Mouse (Mus musculus): ENCODE results near the gene Zfyve27.
A peak's percentile ranks its signal among the peaks of the same experiment; 100 is the strongest.

The Zfyve27 gene

GRCm38 (mm10) chr19:42163764-42164163 lies at the start of gene Zfyve27:
Zfyve27 (plus strand) TSS chr19:42163951.
- no peak for DNase-seq (ENCODE audit: low spot score in 2 of 2)

- DNase-seq (ENCODE audit: low spot score in 2 of 2) = no peak
Measured at GRCm38 (mm10) chr19:42115783-42116335, 47.9 kb upstream of the Zfyve27 start.

- no peak for DNase-seq (ENCODE audit: low spot score in 2 of 2)
Measured at GRCm38 (mm10) chr19:42118142-42118541, 45.6 kb upstream of the Zfyve27 start.

DNA sequence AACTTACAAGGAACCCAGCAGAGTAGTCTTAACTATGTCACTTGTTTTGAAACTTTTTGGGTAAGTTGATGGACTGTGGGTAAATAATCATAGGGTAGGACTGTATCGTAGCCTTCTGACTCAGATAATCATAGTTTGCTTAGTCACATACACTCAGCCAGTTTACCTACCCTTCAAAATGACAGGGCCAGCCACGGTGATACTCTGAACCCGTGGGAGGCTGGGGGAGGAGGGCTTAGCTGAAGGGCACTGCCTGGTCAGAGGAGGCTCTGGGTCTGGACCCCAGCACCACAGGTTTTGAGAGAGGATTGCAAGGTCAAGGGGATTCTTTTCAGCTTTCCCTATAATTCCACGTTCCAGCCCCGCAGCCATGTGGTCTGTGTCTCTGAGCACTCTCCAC lies 45.2 kb upstream of the Zfyve27 start:
- no peak for DNase-seq (ENCODE audit: low spot score in 2 of 2)

GRCm38 (mm10) chr19:42120451-42120850 lies 43.3 kb upstream of the Zfyve27 start:
- no peak for DNase-seq (ENCODE audit: low spot score in 2 of 2)

GRCm38 (mm10) chr19:42124684-42125083 lies 39.1 kb upstream of the Zfyve27 start:
- DNase-seq (ENCODE audit: low spot score in 2 of 2) = no peak

DNA sequence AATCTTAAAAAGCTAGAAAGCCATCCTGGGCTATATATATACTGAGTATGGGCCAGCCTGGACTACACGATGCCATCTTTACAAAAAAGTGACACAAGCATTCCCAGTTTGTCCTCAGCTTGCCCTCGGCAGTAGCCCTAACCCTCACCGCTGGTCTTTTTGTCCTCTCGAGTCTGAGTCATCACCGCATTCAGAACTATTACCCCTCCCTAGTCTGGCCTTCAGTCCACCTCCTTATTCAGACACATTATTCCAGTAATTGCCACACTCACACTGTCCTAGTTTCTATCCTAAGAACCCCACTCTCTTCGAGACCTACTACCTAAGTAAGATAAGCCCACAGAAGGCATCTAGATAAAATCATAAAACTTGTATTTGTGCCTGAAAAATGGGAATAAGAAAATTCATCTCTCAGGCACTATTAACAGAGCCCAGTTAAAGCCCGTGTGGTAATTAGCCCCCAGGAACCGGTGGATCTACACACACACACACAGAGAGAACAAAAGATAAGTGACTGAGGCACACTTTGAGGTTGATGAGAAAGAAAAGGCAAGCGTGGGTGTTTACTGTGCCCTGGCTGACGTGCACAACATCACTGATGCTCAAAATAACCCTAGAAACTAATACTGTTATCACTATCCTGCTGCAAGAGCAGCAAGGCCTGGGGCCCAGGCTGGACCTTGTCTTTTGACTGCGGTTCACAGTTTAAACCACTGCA lies 38.1 kb upstream of the Zfyve27 start:
- DNase-seq (ENCODE audit: low spot score in 2 of 2) = no peak

- no peak for DNase-seq (ENCODE audit: low spot score in 2 of 2)
Measured at GRCm38 (mm10) chr19:42126219-42126605, 37.5 kb upstream of the Zfyve27 start.

DNA sequence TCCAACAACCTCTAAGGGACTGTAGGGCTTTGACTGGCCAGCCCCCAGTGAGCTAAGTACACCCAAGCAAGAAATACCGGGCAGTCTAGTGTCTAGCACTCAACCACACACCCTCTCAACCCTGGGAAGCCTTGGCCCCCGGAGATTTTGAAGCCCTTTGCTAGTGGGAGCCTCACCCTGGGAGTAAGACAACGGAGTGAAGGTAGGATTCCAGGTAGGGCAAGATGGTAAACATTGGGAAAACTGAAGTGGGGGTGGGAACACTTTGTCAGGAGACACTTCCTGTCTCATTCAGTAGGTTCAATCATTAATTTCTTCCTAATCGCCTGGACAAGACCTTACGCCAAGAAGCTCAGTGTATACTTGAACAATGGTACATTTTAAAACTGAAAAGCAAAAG lies 36.7 kb upstream of the Zfyve27 start:
- DNase-seq (ENCODE audit: low spot score in 2 of 2) = no peak

GRCm38 (mm10) chr19:42128052-42128740 lies 35.6 kb upstream of the Zfyve27 start:
- no peak for DNase-seq (ENCODE audit: low spot score in 2 of 2)

GRCm38 (mm10) chr19:42128787-42129508 lies 34.8 kb upstream of the Zfyve27 start, which contains the start of gene Avpi1:
Avpi1 (minus strand) TSS chr19:42129059.
- DNase-seq (ENCODE audit: low spot score in 2 of 2) = peak; percentile 96 to 97

- DNase-seq (ENCODE audit: low spot score in 2 of 2) = no peak
Measured at GRCm38 (mm10) chr19:42129509-42130293, 34.0 kb upstream of the Zfyve27 start.

GRCm38 (mm10) chr19:42130294-42130606 lies 33.5 kb upstream of the Zfyve27 start:
- DNase-seq (ENCODE audit: low spot score in 2 of 2) = no peak

DNA sequence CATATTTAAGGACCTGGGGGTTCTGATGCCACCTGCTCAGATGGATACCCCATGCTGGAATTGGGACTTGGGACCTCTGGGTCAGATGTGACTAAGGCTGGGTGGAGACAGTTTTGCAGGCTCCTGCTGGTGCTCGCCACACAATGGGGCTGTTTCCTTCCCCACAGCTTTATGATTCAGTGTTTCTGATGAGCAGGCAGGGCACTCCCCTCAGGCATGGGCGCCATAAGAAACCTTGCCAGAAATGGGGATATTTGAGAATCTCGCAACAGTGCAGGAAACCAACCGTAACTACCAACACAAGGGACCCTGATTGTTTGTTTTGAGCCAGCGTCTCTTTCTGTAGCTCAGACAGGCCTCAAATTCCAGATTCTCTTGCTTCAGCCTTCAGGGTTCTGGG lies 32.6 kb upstream of the Zfyve27 start:
- DNase-seq (ENCODE audit: low spot score in 2 of 2) = no peak

DNA sequence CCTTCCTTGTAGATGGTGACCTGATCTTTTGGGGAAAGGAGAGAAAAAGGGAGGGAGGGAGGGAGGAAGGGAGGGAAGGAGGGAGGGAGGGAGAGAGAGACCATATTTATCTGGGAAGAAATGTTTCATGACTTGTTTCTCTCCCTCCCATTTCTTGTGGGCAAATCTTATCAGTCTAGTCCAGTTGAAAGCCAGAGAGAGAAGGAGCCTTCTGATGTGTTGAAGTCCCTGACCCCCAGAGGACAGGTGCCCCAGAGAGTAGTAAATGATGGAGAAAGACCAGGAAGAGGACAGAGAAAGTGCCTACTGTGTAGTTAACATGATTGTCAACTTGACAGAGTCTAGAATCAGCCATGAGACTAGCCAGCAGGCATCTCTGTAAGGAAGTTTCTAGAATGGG lies 28.7 kb upstream of the Zfyve27 start:
- no peak for DNase-seq (ENCODE audit: low spot score in 2 of 2)

GRCm38 (mm10) chr19:42136126-42136525 lies 27.6 kb upstream of the Zfyve27 start:
- no peak for DNase-seq (ENCODE audit: low spot score in 2 of 2)

DNA sequence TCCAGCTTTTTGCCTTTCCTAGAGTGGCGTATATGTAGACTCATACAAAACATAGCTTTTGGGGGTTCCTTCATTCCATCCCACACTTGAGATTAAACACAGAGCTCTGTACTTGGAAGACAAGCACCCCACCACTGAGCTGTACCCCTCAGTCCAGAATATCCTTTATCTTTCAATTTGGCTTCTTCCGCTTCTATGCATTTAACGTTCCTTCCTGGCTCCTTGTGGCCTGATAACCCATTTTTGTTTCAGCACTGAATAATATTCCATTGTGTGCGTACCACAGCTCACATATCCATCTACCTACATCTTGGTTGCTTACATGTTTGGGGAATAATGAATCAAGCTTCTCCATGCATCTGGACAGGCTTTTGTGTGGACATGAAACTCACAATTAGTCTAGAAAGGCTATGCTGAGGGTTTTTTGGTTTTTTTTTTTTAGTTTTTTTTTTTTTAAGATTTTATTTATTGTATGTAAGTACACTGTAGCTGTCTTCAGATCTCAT lies 26.5 kb upstream of the Zfyve27 start:
- no peak for DNase-seq (ENCODE audit: low spot score in 2 of 2)

DNA sequence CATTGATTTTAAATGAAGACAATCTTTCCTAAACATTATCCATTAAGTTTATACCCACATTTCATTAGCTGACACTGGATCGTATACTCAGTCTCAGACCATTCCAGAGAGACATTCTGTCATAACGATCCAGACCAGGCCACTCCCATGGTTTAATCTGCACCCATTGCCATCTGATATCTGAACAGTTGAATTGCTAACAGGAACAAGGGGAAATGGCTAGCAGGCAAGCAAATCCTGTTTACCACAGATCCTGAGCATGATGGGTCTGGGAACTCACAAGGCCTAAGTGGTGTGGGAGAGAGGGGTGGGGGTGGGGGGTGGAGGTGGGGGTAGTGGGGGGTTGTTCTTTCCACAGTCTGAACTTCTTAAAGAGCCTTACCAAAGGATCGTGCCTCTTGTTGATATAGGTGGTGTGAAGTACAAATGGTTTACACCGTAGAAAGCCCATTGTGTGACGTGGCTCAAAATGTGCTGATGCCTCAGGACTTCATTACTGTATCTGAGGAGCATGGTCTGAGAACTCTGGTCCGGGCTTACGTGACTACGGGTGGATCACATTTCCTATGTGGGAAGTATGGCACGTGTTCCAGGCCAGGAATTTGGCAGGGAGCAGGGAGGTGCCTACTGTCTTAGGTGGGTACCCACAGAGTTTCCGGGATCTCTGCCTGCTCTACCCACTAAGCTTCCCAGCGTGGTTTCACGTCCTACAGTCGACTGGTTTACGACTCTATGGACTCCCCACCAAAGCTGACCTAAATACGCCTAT lies 25.1 kb upstream of the Zfyve27 start:
- no peak for DNase-seq (ENCODE audit: low spot score in 2 of 2)

DNA sequence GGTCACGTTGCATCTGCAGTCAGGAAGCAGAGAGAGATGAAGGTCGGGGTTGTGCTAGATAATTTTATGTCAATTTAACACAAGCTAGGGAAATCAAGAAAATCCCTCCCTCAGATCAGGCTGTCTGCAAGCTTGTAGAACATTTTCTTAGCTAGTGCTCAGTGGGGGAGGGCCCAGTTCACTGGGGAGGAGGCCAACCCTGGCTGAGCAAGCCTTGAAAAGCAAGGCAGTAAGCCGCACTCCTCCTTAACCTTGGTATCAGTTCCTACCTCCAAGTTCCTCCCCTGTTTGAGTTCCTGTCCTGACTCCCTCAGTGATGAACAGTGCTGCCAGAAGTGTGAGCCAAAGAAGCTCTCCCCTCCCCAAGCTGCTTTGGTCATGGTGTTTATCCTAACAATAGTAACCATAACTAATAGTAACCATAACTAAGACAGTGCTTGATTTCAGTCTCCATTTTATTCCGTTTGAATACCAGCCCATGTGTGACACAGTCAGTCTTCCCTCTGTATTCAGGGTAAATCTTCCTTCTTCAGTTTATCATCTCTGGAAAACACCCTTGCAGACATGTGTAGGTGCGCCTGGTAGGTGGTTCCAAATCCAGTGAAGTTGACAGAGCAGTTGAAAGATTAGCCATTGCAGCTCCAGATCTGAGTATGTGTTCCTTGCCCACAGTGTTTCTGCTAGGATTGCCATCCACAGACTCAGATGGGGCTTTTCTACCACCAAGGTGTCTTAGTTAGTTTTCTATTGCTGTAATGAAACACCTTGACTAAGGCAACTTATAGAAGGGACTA lies 23.8 kb upstream of the Zfyve27 start:
- DNase-seq (ENCODE audit: low spot score in 2 of 2) = no peak

DNA sequence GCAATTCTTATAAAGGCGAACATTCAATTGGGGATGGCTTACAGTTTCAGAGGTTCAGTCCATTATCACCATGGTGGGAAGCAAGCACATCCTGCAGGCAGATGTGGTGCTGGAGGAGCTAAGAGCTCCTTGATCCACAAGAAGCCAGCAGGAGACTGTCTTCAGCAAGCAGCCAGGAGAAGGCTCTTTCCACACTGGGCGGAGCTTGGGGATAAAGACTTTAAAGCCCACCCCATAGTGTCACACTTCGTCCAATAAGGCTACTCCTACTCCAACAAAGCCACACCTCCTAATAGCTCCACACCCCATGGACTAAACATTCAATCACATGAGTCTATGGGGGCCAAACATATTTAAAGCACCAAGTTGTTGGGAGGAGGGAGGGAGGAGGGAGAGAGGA lies 21.8 kb upstream of the Zfyve27 start:
- no peak for DNase-seq (ENCODE audit: low spot score in 2 of 2)
